Mouse (Mus musculus) small intestine, adult 2 months (tissue): ENCODE data around the gene Iqgap1. TPM values are rescaled to one million over a fixed set of nuclear protein-coding genes. Genes with fewer than 3 reads are reported as not detected.

Source experiments
- H3K27ac ChIP-seq: fragments of 200-500 bp; 2 replicates; pipeline ENCODE4 v1.5.1; 2012; ENCODE audit warnings: low read depth, low read length, control low read depth, inconsistent platforms; ENCODE audit not compliant: insufficient read depth
- H3K27me3 ChIP-seq: fragments of 200-500 bp; 2 replicates; pipeline ENCODE4 v1.6.1; 2012; ENCODE audit warnings: mild to moderate bottlenecking, moderate library complexity, low read length, inconsistent platforms; ENCODE audit not compliant: control insufficient read depth, insufficient read depth
- H3K36me3 ChIP-seq: fragments of 200-500 bp; 2 replicates; pipeline ENCODE4 v1.6.1; 2012; ENCODE audit warnings: mild to moderate bottlenecking, low read length, control low read depth, inconsistent platforms; ENCODE audit not compliant: control insufficient read depth, insufficient read depth
- H3K4me1 ChIP-seq: fragments of 200-500 bp; 2 replicates; pipeline ENCODE4 v1.6.1; 2012; ENCODE audit warnings: low read length, inconsistent platforms, mixed read lengths; ENCODE audit not compliant: control insufficient read depth, insufficient read depth, insufficient read length
- H3K4me3 ChIP-seq: fragments of 200-500 bp; 2 replicates; pipeline ENCODE4 v1.5.1; 2012; ENCODE audit warnings: low read depth, mild to moderate bottlenecking, control low read depth, inconsistent platforms, low read length, moderate library complexity
- CTCF ChIP-seq: fragments of 200-500 bp; IDR thresholded peaks from 2 replicates; pipeline ENCODE4 v1.5.1; 2012; ENCODE audit warnings: low read depth, mild to moderate bottlenecking, control low read depth, inconsistent platforms, low read length, moderate library complexity, mixed read lengths; ENCODE audit not compliant: insufficient replicate concordance, insufficient read length; ENCODE audit errors: extremely low read depth
- POLR2A ChIP-seq: fragments of 200-500 bp; IDR thresholded peaks from 2 replicates; pipeline ENCODE4 v1.6.1; 2012; ENCODE audit warnings: low read depth, mild to moderate bottlenecking, control low read depth, inconsistent platforms, low read length, moderate library complexity
- WGBS: fragments of 180-500 bp; shearing (Covaris S2); methylation state at CpG from one replicate; pipeline ENCODE4 v1.1.7; 2018; 5-methylcytosine and 5-hydroxymethylcytosine counted together
- polyA plus RNA-seq: library from polyadenylated mRNA; depleted of rRNA; stranded (reverse); fragments of >200 nt; gene quantifications from 2 replicates; pipeline ENCODE4 v1.2.3, GENCODE M21; 2012; rRNA removed

Gene Iqgap1
- polyA plus RNA-seq, 1 experiment: 28.9 TPM

DNA sequence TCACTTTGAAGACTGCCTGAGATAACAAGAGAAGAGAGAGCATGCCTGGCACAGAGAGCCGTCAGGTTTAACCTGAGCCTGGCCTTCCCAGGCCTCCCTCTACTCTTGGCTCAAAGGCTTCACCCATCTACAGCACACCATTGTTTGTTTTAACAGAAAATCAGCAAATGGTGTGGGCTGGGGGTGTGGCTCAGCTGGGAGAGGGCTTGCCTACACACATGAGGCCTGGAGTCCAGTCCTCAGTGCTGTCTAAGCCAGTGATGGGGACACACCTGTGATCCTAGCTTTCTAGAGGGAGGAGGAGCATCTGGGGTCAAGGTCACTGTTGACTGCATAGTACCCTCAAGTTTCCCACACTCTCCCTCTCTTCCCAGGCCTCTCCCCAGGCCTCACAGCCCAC, 143.1 kb downstream of the Iqgap1 start:
- 54% methylated on average over 1 of the region's 1 CpGs for WGBS

DNA sequence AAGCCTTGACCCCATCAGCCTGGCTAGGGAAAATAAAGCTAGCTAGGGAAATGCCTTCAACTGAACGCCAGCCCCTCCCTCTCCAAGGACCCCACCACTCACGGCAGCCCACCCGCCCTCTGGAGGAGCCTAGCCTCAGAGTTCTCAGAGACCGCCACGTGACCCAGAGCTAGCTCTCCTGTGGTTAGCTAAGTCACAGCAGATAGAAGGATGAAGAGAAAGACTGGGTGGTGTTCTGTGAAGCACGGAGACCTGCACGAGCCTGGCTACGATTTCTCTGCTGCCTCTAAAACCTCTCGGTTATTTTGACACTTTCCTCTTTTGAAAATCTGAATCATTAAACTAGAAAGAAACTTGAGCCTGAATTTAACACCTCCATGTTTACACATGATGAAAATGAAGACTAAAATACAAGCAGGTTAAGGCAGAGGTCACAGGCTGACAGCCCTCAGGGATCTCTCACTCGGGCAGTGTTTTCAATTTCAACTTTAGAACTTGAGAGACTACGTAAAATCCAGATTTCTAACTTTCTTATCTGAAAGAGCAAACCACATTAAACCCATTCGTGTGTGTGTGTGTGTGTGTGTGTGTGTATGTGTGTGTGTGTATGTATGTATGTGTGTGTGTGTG, 145.4 kb downstream of the Iqgap1 start:
- Histone ChIP-seq H3K27me3 (no peaks in the 10 kb centered on the region), H3K27ac (no peak overlapping the region), H3K4me3 (no peak overlapping the region), H3K36me3 (0 out of 2 replicates have a peak, but pooled peaks cover 3% of the 10 kb centered on the region), H3K4me1 (peaks cover 3% of the 10 kb centered on the region; the same call in 1 of the 2 replicates)
- 70% methylated on average over 12 of the region's 12 CpGs for WGBS
- TF ChIP-seq POLR2A (no peak), CTCF (no peak)

More for the DNA sequence above, 143.1 kb downstream of the Iqgap1 start:
- no peaks in the 10 kb centered on the region for H3K27me3 ChIP-seq
- no peak overlapping the region for H3K4me3 ChIP-seq
- no peaks in the 10 kb centered on the region for H3K36me3 ChIP-seq
- H3K4me1 ChIP-seq: peaks cover 4% of the 10 kb centered on the region
- TF ChIP-seq CTCF: no peak
- no peak for TF ChIP-seq POLR2A
- no peak overlapping the region for H3K27ac ChIP-seq

- H3K27me3 ChIP-seq: no peaks in the 10 kb centered on the region
- WGBS: 81% methylated on average over 3 of the region's 3 CpGs
- no peak overlapping the region for H3K27ac ChIP-seq
- H3K36me3 ChIP-seq: peaks cover 4% of the 10 kb centered on the region; the same call in 1 of the 2 replicates
- no peak overlapping the region for H3K4me3 ChIP-seq
- TF ChIP-seq POLR2A (no peak), CTCF (no peak)
- peaks cover 2% of the 10 kb centered on the region for H3K4me1 ChIP-seq
Measured at GRCm38 (mm10) chr7:80672323-80672722, 153.5 kb downstream of the Iqgap1 start.

GRCm38 (mm10) chr7:80670889-80671288, 154.9 kb downstream of the Iqgap1 start:
- Histone ChIP-seq H3K36me3 (peaks cover 1% of the 10 kb centered on the region; the same call in 1 of the 2 replicates), H3K27me3 (no peaks in the 10 kb centered on the region), H3K4me1 (peaks cover 7% of the 10 kb centered on the region), H3K4me3 (no peak overlapping the region), H3K27ac (no peak overlapping the region)
- TF ChIP-seq POLR2A (no peak), CTCF (no peak)
- 90% methylated on average over 6 of the region's 6 CpGs for WGBS

GRCm38 (mm10) chr7:80667190-80667589, 158.6 kb downstream of the Iqgap1 start:
- H3K27me3 ChIP-seq: no peaks in the 10 kb centered on the region
- 29% methylated on average over 11 of the region's 11 CpGs for WGBS
- peaks cover 10% of the 10 kb centered on the region for H3K4me1 ChIP-seq
- no peak overlapping the region for H3K27ac ChIP-seq
- TF ChIP-seq CTCF: no peak
- TF ChIP-seq POLR2A: no peak
- H3K36me3 ChIP-seq: no peaks in the 10 kb centered on the region; the same call in 1 of the 2 replicates
- no peak overlapping the region for H3K4me3 ChIP-seq

DNA sequence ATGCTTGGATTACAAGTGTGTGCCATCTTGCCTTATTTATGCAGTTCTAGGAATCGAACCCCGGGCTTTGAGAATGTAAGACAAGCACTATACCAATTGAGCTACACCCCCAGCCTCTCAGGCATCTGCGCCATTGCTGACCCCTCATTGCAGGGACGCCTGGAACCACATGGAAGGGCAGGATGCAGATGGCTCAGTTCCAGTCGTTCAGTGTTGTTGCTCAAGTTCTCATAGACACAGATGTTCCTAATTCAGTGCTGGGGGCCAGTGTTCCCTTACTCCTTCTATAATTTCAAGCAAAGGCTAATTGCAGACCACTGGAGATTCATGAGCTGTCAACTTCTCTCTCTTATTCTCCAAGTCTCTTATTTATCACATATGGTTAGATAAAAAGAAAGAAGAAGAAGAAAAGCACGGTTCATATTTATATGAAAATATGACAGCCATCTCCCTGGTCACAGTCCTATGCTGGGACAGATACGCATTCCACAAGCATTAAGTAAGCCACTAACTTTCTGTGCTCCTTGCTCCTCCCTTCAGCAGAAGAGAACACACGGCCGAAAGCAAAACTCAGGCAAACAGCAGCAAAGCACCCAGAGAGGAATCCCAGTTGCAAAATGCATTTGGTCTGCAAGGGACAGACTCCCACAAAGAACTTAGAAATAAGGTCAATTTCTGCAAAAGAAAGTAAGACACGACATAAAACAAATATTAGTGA, 159.4 kb downstream of the Iqgap1 start:
- Histone ChIP-seq H3K36me3 (no peaks in the 10 kb centered on the region; the same call in 1 of the 2 replicates), H3K4me3 (no peak overlapping the region), H3K27ac (0 out of 2 replicates have a peak overlapping the region, but pooled peaks have one; percentile 26), H3K4me1 (peaks cover 10% of the 10 kb centered on the region), H3K27me3 (no peaks in the 10 kb centered on the region)
- 62% methylated on average over 10 of the region's 10 CpGs for WGBS
- no peak for TF ChIP-seq POLR2A
- no peak for TF ChIP-seq CTCF

Other genes with a start within 250 kb of the Iqgap1 start
- gene Crtc3, start 137.1 kb downstream of the Iqgap1 start, polyA plus RNA-seq: 11.0 and 15.7 TPM in 2 replicates
- gene Zscan2, start 34.9 kb upstream of the Iqgap1 start, polyA plus RNA-seq: 1.3 and 1.8 TPM in 2 replicates
- gene Wdr73, start 75.3 kb upstream of the Iqgap1 start, polyA plus RNA-seq: 5.5 and 6.2 TPM in 2 replicates
- gene Nmb, start 79.1 kb upstream of the Iqgap1 start, polyA plus RNA-seq: 2.0 and 2.3 TPM in 2 replicates
- 16.7 and 32.0 TPM in 2 replicates for gene Sec11a, start 121.8 kb upstream of the Iqgap1 start, polyA plus RNA-seq
- 13.4 and 21.8 TPM in 2 replicates for gene Zfp592, start 167.7 kb upstream of the Iqgap1 start, polyA plus RNA-seq
- 0.05 and 0.08 TPM in 2 replicates for gene Alpk3, start 231.6 kb upstream of the Iqgap1 start, polyA plus RNA-seq